Mouse (Mus musculus): Measurements from ENCODE around the gene Rsl24d1.

Gene Rsl24d1

GRCm38 (mm10) chr9:73112919-73113906 lies at the start of gene Rsl24d1:
Gene Rsl24d1 (plus strand): TSS chr9:73113426.
- peaks cover 51% of the 10 kb centered on the region for H3K4me1 ChIP-seq (replicated peaks; ENCODE audit: low read depth, low read length)
- H3K36me3 ChIP-seq (ENCODE audit: insufficient read depth, low read length), result peaks cover 32% of the 10 kb centered on the region
- peak within 1 kb of the TSS; percentile 100 for H3K4me3 ChIP-seq (replicated peaks; ENCODE audit: low read length)
- no peak for TF ChIP-seq NANOG (IDR thresholded peaks at IDR 0.05; ENCODE audit: borderline replicate concordance, low read length)
- TF ChIP-seq CTCF (conservative IDR thresholded peaks at IDR 0.05; ENCODE audit: low read length), result no peak
- H3K9me3 ChIP-seq (ENCODE audit: low read length), result no peaks in the 10 kb centered on the region
- no peaks in the 10 kb centered on the region for H3K27me3 ChIP-seq (ENCODE audit: insufficient read depth, low read length)

- H3K36me3 ChIP-seq (ENCODE audit: insufficient read depth, low read length), result no peaks in the 10 kb centered on the region
- peaks cover 63% of the 10 kb centered on the region for H3K4me1 ChIP-seq (replicated peaks; ENCODE audit: low read depth, low read length)
- TF ChIP-seq POU5F1 (IDR thresholded peaks at IDR 0.05; ENCODE audit: borderline replicate concordance, low read length), result no peak
- TF ChIP-seq CTCF (conservative IDR thresholded peaks at IDR 0.05; ENCODE audit: low read length), result no peak
- TF ChIP-seq NANOG (IDR thresholded peaks at IDR 0.05; ENCODE audit: borderline replicate concordance, low read length), result no peak
- peak overlapping the region; percentile 55 for H3K4me3 ChIP-seq (replicated peaks; ENCODE audit: low read length)
- no peaks in the 10 kb centered on the region for H3K27me3 ChIP-seq (ENCODE audit: insufficient read depth, low read length)
- peaks cover 3% of the 10 kb centered on the region; the same call in 1 of the 2 replicates for H3K9me3 ChIP-seq (ENCODE audit: low read length)
These were observed 49.5 kb upstream of the Rsl24d1 start for GRCm38 (mm10) chr9:73063621-73064290.

GRCm38 (mm10) chr9:73067086-73067485 lies 46.1 kb upstream of the Rsl24d1 start:
- H3K27me3 ChIP-seq (ENCODE audit: insufficient read depth, low read length), result no peaks in the 10 kb centered on the region
- TF ChIP-seq POU5F1 (IDR thresholded peaks at IDR 0.05; ENCODE audit: borderline replicate concordance, low read length), result no peak
- H3K36me3 ChIP-seq (ENCODE audit: insufficient read depth, low read length), result no peaks in the 10 kb centered on the region

GRCm38 (mm10) chr9:73068230-73068679 lies 45.0 kb upstream of the Rsl24d1 start:
- no peaks in the 10 kb centered on the region for H3K36me3 ChIP-seq (ENCODE audit: insufficient read depth, low read length)
- no peak for TF ChIP-seq POU5F1 (IDR thresholded peaks at IDR 0.05; ENCODE audit: borderline replicate concordance, low read length)
- no peak for TF ChIP-seq CTCF (conservative IDR thresholded peaks at IDR 0.05; ENCODE audit: low read length)
- no peak for TF ChIP-seq NANOG (IDR thresholded peaks at IDR 0.05; ENCODE audit: borderline replicate concordance, low read length)
- H3K9me3 ChIP-seq (ENCODE audit: low read length), result peaks cover 6% of the 10 kb centered on the region; the same call in 1 of the 2 replicates
- H3K4me3 ChIP-seq (replicated peaks; ENCODE audit: low read length), result peak overlapping the region; percentile 21
- no peaks in the 10 kb centered on the region for H3K27me3 ChIP-seq (ENCODE audit: insufficient read depth, low read length)
- peaks cover 76% of the 10 kb centered on the region for H3K4me1 ChIP-seq (replicated peaks; ENCODE audit: low read depth, low read length)

More at GRCm38 (mm10) chr9:73067086-73067485, 46.1 kb upstream of the Rsl24d1 start:
- H3K4me3 ChIP-seq (replicated peaks; ENCODE audit: low read length), result peak overlapping the region; percentile 21
- H3K4me1 ChIP-seq (replicated peaks; ENCODE audit: low read depth, low read length), result peaks cover 69% of the 10 kb centered on the region
- peaks cover 6% of the 10 kb centered on the region; the same call in 1 of the 2 replicates for H3K9me3 ChIP-seq (ENCODE audit: low read length)

- Histone ChIP-seq H3K4me3 (replicated peaks; ENCODE audit: low read length) (no peak overlapping the region; the same call in 1 of the 2 replicates), H3K27me3 (ENCODE audit: insufficient read depth, low read length) (no peaks in the 10 kb centered on the region), H3K9me3 (ENCODE audit: low read length) (peaks cover 6% of the 10 kb centered on the region; the same call in 1 of the 2 replicates), H3K4me1 (replicated peaks; ENCODE audit: low read depth, low read length) (peaks cover 72% of the 10 kb centered on the region), H3K36me3 (ENCODE audit: insufficient read depth, low read length) (no peaks in the 10 kb centered on the region)
- TF ChIP-seq CTCF (conservative IDR thresholded peaks at IDR 0.05; ENCODE audit: low read length), result no peak
- no peak for TF ChIP-seq NANOG (IDR thresholded peaks at IDR 0.05; ENCODE audit: borderline replicate concordance, low read length)
These were observed 44.5 kb upstream of the Rsl24d1 start for GRCm38 (mm10) chr9:73068688-73069087.

- Histone ChIP-seq H3K4me1 (replicated peaks; ENCODE audit: low read depth, low read length) (peaks cover 80% of the 10 kb centered on the region), H3K9me3 (ENCODE audit: low read length) (0 out of 2 replicates have a peak, but pooled peaks cover 3% of the 10 kb centered on the region)
- no peak; the same call in 1 of the 2 replicates for TF ChIP-seq POU5F1 (IDR thresholded peaks at IDR 0.05; ENCODE audit: borderline replicate concordance, low read length)
- peak; percentile 80 for TF ChIP-seq NANOG (IDR thresholded peaks at IDR 0.05; ENCODE audit: borderline replicate concordance, low read length)
- TF ChIP-seq CTCF (conservative IDR thresholded peaks at IDR 0.05; ENCODE audit: low read length), result peak; percentile 77
These were observed 42.1 kb upstream of the Rsl24d1 start for GRCm38 (mm10) chr9:73070971-73071659.

GRCm38 (mm10) chr9:73072426-73072825 lies 40.8 kb upstream of the Rsl24d1 start:
- 0 out of 2 replicates have a peak, but pooled peaks cover 4% of the 10 kb centered on the region for H3K36me3 ChIP-seq (ENCODE audit: insufficient read depth, low read length)
- H3K4me1 ChIP-seq (replicated peaks; ENCODE audit: low read depth, low read length), result peaks cover 82% of the 10 kb centered on the region
- no peaks in the 10 kb centered on the region for H3K27me3 ChIP-seq (ENCODE audit: insufficient read depth, low read length)
- H3K9me3 ChIP-seq (ENCODE audit: low read length), result 0 out of 2 replicates have a peak, but pooled peaks cover 3% of the 10 kb centered on the region
- TF ChIP-seq NANOG (IDR thresholded peaks at IDR 0.05; ENCODE audit: borderline replicate concordance, low read length) (no peak), POU5F1 (IDR thresholded peaks at IDR 0.05; ENCODE audit: borderline replicate concordance, low read length) (no peak), CTCF (conservative IDR thresholded peaks at IDR 0.05; ENCODE audit: low read length) (no peak)
- no peak overlapping the region for H3K4me3 ChIP-seq (replicated peaks; ENCODE audit: low read length)

More at GRCm38 (mm10) chr9:73070971-73071659, 42.1 kb upstream of the Rsl24d1 start:
- Histone ChIP-seq H3K27me3 (ENCODE audit: insufficient read depth, low read length) (no peaks in the 10 kb centered on the region), H3K36me3 (ENCODE audit: insufficient read depth, low read length) (no peaks in the 10 kb centered on the region), H3K4me3 (replicated peaks; ENCODE audit: low read length) (no peak overlapping the region; the same call in 1 of the 2 replicates)
